Mouse (Mus musculus) kidney, postnatal 25 days (tissue): ENCODE measurements around the gene Slit3.

Source experiments
- DNase-seq, 2 experiments: peaks; one replicate each; pipeline ENCODE4 v3.0.0; 2021; ENCODE audit warnings: mixed read lengths in 2 of 2

Gene Slit3

DNA sequence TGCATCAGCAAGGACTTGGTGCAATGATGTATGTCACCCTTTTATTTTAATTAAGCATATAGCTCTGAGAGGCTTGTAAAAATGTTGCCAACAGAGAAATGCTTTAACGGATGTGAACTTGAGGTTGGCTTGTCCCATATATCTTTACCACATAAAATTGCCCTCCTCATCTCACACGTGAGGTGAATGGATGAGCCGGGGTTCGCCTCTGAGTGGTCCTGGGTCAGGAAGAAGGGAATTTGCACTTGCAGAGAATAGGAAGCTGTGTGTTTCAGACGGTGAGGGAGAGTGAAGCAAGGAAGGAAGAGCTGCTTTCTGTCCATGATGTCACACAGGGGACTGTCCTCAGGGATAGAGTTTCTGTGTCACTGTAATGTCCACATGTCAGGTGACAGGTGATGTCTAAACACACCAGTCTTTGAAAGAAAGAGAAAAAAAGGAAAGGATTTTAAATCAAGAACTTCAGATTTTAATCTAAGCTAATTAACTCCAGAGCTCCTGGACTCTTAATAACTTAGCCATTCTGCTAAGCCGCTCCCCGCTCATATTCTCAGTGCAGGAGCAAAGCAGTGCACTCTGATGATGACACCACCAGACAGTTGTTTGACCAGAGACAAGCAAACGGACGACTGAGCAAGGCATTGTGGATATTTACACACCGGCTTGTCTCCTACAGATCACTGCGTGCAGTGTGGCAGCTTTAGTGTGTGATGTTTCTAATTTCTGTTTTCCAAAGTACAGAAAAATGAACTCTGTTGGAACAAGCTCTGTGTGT is 352.0 kb downstream of the Slit3 start:
- no peak for DNase-seq

DNA sequence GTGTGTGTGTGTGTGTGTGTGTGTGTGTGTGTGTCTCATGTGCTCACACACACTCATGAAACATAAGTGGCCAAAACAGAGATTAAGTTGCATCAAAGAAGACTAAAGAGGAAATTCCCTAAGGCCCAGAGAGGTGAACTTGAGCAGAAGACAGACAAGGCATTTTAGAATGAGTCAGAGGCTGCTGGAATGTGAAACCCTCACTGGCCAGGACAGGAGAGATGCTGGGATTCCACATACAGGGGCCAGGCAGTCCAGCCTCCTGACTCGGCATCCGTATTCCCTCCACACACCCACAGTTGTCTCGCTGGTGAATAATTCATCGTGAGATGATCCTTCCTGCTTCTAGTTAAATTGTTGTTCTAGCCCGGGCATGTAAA is 352.6 kb downstream of the Slit3 start:
- no peak for DNase-seq

DNA sequence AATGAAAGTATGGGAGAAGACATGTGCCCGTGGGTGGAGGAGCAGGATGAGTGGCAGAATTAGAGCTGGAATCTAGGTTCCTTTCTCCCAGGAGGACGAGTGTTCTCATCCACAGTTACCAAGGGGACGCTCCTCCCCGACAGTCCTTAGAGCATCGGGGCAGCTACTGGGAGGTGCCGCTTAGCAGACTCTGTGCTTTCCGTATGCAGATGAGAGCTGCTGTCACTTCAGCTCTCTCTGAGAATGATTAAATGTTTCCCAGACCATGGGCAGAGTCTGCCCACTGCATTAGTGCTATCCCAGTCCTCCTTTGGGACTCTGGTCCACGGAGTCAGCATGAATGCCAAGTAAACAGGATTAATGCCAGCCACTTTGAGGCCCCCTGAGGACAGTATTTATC is 359.1 kb downstream of the Slit3 start:
- DNase-seq: no peak

DNA sequence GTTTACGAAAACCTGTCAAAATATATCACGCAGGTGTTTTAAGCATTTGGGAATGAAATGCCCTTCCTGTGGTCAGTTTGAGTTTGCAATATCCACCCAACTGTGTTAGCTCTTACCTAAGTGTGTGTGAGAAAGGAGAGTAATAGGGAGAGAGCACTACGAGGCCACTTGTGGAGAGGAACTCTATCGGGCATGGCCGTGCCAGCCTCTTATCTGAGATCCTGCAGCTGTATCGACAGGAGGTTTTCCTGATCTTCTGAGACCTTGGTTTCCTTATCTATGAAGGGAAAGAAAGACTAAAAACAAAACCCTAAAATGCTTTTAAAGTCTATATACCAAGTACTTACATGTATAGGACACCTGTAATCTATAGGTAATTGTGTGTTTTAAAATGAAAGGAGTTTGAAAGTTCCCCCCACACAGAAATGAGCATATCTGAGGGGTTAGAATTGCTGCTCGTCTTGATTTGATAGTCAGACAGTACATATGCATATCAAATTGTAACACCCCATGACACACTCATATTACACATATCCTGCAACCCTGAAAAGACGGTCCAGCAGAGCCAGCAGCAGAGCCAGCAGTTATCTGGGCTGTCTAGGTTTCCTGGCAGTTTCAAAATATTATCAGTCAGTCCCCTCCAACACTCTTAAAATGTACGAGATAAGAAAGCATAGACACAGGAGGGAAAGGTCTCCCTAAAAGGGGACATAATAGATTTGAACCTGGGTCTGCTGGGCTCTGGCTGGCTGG is 360.8 kb downstream of the Slit3 start:
- DNase-seq: no peak

GRCm38 (mm10) chr11:35487966-35488365 is 366.9 kb downstream of the Slit3 start:
- no peak for DNase-seq

GRCm38 (mm10) chr11:35491701-35492100 is 370.7 kb downstream of the Slit3 start:
- no peak for DNase-seq

GRCm38 (mm10) chr11:35496874-35497273 is 375.9 kb downstream of the Slit3 start:
- no peak for DNase-seq

DNA sequence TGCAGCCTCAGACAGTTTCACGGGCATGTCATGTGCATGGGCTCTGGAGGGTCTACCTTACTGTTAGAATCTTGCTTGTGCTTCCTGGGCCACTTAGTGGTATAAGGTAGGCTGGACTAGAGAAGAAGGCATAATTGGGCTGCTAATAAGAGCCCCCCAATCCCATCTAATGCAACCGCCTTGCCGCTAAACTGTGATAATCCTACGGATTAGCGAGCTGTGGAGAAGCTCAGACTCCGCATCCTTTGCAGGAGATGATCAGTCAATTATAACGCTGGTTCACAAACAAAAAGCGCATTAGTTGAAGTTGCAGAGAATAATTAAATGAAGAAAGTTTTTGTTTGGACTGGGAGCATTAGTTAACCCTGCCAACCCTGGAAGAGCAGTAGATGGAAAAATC is 376.9 kb downstream of the Slit3 start:
- no peak for DNase-seq

DNA sequence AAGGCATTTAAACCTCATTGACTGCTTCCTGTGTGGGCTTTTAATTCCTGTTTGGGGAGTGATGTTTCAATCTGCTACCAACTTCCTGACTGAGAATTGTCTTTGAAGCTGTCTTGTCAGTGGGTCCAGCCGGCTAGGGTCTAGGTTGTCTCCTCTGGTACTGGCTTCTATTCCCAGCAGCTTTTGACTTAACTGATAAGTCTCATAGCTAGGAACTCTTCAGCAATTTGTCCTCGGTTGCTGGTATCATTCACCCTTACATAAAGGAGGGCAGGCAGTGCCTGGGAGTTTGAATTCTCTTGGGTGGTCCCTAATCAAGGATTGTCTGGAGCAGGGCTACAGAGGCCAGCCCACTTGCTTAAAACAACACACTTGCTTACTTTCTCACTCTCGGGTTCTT is 381.1 kb downstream of the Slit3 start:
- DNase-seq: no peak

GRCm38 (mm10) chr11:35504051-35504450 is 383.0 kb downstream of the Slit3 start:
- no peak for DNase-seq

GRCm38 (mm10) chr11:35504916-35505315 is 383.9 kb downstream of the Slit3 start:
- no peak for DNase-seq

DNA sequence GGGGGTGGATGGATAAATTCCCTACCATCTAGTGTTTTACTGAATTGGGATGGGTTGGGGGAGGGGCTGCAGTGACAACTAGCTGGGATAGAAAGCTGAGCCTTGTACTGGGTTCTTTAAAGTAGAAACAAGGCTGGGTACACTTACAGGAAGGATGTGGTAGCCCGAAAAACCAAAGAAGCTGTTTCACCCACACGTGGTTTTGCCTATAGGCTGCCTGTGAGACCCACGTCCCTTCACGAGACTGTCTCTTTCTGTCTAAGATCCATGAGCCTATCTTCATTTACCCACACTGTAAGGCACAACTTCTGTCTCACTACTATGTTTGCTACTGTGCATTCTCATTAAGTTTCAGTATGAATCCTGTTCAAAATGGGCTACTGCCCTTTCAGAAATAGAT is 384.3 kb downstream of the Slit3 start:
- no peak for DNase-seq

DNA sequence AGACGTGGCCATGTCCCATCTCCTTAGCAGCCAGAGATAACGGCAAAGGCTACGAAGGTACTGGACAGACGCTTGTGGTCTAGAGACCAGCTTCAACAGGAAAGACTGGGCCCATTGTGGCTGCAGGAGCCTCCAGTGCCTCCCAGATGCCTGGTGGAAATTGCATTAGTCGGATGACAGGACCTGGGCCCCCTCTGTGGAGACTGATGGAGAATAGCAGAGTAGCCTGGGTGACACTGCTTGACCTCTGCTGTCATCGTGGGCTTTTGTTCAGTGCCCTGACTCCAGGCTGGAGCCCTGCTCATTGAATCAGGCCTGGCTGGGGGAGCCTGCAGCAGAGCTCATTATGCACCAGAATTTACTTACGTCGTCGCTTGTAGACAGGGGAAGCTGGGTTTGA is 384.8 kb downstream of the Slit3 start:
- DNase-seq: no peak

- no peak for DNase-seq
Measured at GRCm38 (mm10) chr11:35507781-35508390, 386.9 kb downstream of the Slit3 start.

DNA sequence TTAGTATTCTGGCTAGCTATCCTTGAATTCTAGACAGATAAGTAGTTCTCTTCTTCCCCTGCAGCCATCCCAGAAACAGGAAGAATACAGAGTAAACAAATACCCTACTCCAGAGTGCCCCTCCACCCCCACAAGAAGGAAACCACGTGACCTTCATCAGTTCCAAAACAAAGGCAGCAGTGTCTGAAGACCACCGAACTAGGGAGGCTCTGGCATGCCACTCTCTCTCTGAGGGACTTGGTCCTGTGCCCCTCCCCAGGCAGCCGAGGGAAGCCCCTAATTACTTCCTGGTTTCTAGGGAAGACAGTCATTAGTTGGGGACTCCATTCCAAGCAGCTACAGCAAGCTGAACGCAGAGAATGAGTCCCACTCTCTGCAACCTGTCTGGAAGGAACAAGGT is 391.7 kb downstream of the Slit3 start:
- no peak for DNase-seq

DNA sequence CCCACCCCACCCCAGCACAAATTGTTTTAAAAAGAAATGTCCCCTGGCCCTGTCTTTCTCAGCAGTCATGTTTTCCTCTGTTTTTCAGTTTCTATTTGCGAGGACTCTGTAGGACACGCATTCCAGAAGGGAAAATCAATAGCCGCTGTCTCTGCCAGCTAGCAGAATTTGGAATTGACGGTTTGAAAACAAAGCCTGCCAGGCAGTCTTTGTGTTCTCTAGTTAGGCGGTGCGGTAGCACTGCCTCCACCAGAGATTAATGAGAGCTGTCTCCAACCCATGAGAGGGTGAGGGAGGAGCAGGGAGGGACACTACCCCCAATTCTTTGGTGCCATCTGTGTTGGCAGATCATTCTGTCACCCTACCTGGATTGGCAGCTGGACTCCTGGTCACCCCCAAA is 392.3 kb downstream of the Slit3 start:
- no peak for DNase-seq

DNA sequence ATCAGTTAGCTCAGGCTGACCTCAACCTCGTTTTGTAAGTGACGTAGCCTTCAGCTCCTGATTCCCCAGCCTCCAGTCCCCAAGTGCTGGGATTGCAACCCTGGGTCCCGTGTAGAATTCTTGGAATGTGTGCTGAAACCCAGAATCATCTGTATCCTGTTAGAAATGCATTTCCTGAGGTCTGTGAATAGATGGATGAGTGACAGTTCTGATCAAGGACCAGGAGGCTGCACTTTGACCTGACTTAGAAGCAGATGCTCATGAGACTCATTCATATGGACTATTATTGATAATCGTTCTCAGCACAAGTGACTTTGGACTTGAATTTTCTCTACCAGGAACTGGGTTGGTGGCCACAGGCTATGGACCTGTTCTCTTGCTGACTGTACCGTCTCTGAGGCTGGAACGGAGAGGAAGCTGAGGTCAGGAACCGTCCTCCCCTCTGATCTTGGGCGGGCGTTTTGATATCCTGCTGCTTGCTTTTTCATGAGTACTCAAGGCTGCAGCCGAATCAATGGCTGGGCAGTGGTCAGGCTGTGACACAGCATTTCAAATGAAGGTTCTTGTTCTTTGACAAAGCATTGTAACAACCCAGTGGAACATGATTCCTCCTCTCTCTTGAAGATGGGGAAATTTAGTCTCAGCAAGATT is 401.9 kb downstream of the Slit3 start:
- DNase-seq: no peak

DNA sequence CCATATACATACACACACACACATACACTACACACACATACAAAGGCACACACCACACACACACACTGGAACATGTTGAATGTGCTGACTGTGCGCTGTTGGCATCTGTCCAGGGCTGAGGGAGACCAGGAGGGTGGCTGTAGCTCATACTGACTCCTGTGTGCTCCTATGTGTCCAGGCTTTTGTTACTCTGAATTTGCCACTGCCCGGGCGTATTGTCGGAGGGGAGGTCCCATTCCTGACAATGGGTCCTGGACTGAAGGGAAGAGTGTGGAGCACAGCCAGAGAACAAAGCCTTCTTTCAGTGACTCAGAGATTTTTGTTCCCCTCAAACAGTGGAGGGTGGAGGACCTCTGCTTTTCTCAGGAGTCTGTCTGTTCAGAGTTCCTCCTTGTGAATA is 402.7 kb downstream of the Slit3 start:
- no peak for DNase-seq

GRCm38 (mm10) chr11:35526219-35526762 is 405.3 kb downstream of the Slit3 start:
- no peak for DNase-seq

DNA sequence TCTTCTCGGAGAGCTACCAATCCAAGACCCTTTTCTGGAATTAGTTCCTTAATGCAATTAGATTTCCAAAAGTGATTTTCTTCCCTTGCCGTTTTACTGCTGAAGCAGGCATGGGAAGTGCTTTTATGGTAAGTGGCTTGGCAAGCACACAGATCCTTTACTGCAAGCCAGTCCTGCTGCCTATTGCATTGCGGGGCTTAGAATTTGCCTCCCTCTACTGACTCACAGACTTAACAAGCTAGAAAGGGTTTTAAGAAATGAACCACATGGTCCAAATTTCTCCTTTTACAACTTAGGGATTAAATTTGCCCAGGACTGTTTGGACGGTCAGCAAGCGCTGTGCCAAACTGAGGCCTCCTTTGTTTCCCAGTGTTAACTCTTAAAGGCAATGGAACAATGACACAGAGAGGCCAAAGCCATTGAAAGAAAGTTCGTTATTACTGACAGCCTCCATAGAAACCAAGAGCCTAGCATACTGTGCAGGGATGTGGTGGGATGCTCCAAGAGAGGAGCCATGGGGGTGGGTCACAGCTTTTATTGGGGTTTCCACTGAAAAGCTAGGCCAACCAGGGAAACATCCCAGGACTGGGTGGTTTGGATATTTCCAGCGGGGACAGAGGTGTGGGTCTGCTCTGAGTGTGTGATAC is 406.9 kb downstream of the Slit3 start:
- DNase-seq: no peak

GRCm38 (mm10) chr11:35535027-35535426 is 414.0 kb downstream of the Slit3 start:
- no peak for DNase-seq
